Mouse (Mus musculus): ENCODE measurements at regions not wholly inside any gene's neighbourhood (a gene's known extent, or its start where the extent isn't known, plus 50 kb on each side); places are given as distances from the start of the nearest gene placed in this dataset.

DNA sequence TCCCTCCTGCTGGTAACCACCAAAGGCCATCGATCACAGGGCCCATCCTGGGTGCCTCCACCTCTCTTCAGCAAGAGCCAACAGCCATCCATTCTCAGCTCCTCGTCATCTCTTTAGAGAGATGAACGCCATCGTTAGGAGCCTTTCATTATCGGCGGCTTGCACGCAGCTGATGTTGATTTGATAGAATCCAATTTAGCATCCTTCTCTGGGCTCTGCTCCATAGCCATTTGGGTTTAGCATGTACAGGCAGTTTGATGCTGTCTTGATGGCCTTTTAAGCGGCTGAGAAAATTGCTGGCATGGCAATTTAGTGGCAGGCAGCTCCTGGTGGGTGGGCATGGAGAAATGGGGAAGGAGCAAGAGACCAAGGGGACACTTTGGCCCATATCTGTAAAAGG lies 115.5 kb upstream of the Plxna4 start:
- no peak for ATAC-seq (replicated peaks; ENCODE audit: extremely low read depth, insufficient read depth, low FRiP score)
- WGBS: 83% methylated on average over 8 of the region's 8 CpGs
- no peaks in the 10 kb centered on the region for H3K4me1 ChIP-seq (ENCODE audit: control insufficient read depth, insufficient read depth, low read length)

GRCm38 (mm10) chr6:32702245-32702791 lies 114.3 kb upstream of the Plxna4 start:
- Histone ChIP-seq H3K27me3 (ENCODE audit: control insufficient read depth, insufficient read depth, low read length) (no peaks in the 10 kb centered on the region), H3K9ac (ENCODE audit: low read length) (no peak overlapping the region), H3K27ac (ENCODE audit: low read length) (no peak overlapping the region), H3K36me3 (ENCODE audit: control insufficient read depth, insufficient read depth) (no peaks in the 10 kb centered on the region), H3K4me1 (ENCODE audit: control insufficient read depth, insufficient read depth, low read length) (no peaks in the 10 kb centered on the region), H3K4me2 (ENCODE audit: low read depth, low read length) (no peak overlapping the region), H3K9me3 (replicated peaks; ENCODE audit: control insufficient read depth, low read length) (no peaks in the 10 kb centered on the region), H3K4me3 (ENCODE audit: low read length) (no peak overlapping the region)
- 83% methylated on average over 11 of the region's 11 CpGs for WGBS
- no peak for ATAC-seq (replicated peaks; ENCODE audit: extremely low read depth, insufficient read depth, low FRiP score)

More for the DNA sequence above, 115.5 kb upstream of the Plxna4 start:
- H3K4me2 ChIP-seq (ENCODE audit: low read depth, low read length): no peak overlapping the region
- no peaks in the 10 kb centered on the region for H3K27me3 ChIP-seq (ENCODE audit: control insufficient read depth, insufficient read depth, low read length)
- H3K9ac ChIP-seq (ENCODE audit: low read length): no peak overlapping the region
- no peak overlapping the region for H3K27ac ChIP-seq (ENCODE audit: low read length)
- no peak overlapping the region for H3K4me3 ChIP-seq (ENCODE audit: low read length)
- H3K9me3 ChIP-seq (replicated peaks; ENCODE audit: control insufficient read depth, low read length): no peaks in the 10 kb centered on the region
- no peaks in the 10 kb centered on the region for H3K36me3 ChIP-seq (ENCODE audit: control insufficient read depth, insufficient read depth)

GRCm38 (mm10) chr6:32699811-32700210 lies 111.8 kb upstream of the Plxna4 start:
- Histone ChIP-seq H3K27ac (ENCODE audit: low read length) (no peak overlapping the region), H3K36me3 (ENCODE audit: control insufficient read depth, insufficient read depth) (no peaks in the 10 kb centered on the region), H3K9me3 (replicated peaks; ENCODE audit: control insufficient read depth, low read length) (0 out of 2 replicates have a peak, but pooled peaks cover 3% of the 10 kb centered on the region), H3K4me3 (ENCODE audit: low read length) (no peak overlapping the region), H3K4me1 (ENCODE audit: control insufficient read depth, insufficient read depth, low read length) (no peaks in the 10 kb centered on the region), H3K9ac (ENCODE audit: low read length) (no peak overlapping the region), H3K4me2 (ENCODE audit: low read depth, low read length) (no peak overlapping the region), H3K27me3 (ENCODE audit: control insufficient read depth, insufficient read depth, low read length) (no peaks in the 10 kb centered on the region)
- ATAC-seq (replicated peaks; ENCODE audit: extremely low read depth, insufficient read depth, low FRiP score): no peak
- 91% methylated on average over 1 of the region's 1 CpGs for WGBS

- H3K4me2 ChIP-seq (ENCODE audit: low read depth, low read length): no peak overlapping the region
- WGBS: 69% methylated on average over 3 of the region's 3 CpGs
- H3K4me1 ChIP-seq (ENCODE audit: control insufficient read depth, insufficient read depth, low read length): no peaks in the 10 kb centered on the region
- no peaks in the 10 kb centered on the region for H3K36me3 ChIP-seq (ENCODE audit: control insufficient read depth, insufficient read depth)
- no peak overlapping the region for H3K9ac ChIP-seq (ENCODE audit: low read length)
- no peak overlapping the region for H3K4me3 ChIP-seq (ENCODE audit: low read length)
- no peak overlapping the region for H3K27ac ChIP-seq (ENCODE audit: low read length)
- no peaks in the 10 kb centered on the region for H3K27me3 ChIP-seq (ENCODE audit: control insufficient read depth, insufficient read depth, low read length)
- 0 out of 2 replicates have a peak, but pooled peaks cover 3% of the 10 kb centered on the region for H3K9me3 ChIP-seq (replicated peaks; ENCODE audit: control insufficient read depth, low read length)
- no peak for ATAC-seq (replicated peaks; ENCODE audit: extremely low read depth, insufficient read depth, low FRiP score)
These were observed 109.8 kb upstream of the Plxna4 start for GRCm38 (mm10) chr6:32697771-32698270.

GRCm38 (mm10) chr6:32696037-32696436 lies 108.0 kb upstream of the Plxna4 start:
- Histone ChIP-seq H3K4me2 (ENCODE audit: low read depth, low read length) (no peak overlapping the region), H3K36me3 (ENCODE audit: control insufficient read depth, insufficient read depth) (no peaks in the 10 kb centered on the region), H3K27me3 (ENCODE audit: control insufficient read depth, insufficient read depth, low read length) (no peaks in the 10 kb centered on the region), H3K9ac (ENCODE audit: low read length) (no peak overlapping the region), H3K27ac (ENCODE audit: low read length) (no peak overlapping the region), H3K4me3 (ENCODE audit: low read length) (no peak overlapping the region), H3K9me3 (replicated peaks; ENCODE audit: control insufficient read depth, low read length) (peaks cover 3% of the 10 kb centered on the region; the same call in 1 of the 2 replicates), H3K4me1 (ENCODE audit: control insufficient read depth, insufficient read depth, low read length) (no peaks in the 10 kb centered on the region)
- ATAC-seq (replicated peaks; ENCODE audit: extremely low read depth, insufficient read depth, low FRiP score): no peak
- 71% methylated on average over 2 of the region's 2 CpGs for WGBS

DNA sequence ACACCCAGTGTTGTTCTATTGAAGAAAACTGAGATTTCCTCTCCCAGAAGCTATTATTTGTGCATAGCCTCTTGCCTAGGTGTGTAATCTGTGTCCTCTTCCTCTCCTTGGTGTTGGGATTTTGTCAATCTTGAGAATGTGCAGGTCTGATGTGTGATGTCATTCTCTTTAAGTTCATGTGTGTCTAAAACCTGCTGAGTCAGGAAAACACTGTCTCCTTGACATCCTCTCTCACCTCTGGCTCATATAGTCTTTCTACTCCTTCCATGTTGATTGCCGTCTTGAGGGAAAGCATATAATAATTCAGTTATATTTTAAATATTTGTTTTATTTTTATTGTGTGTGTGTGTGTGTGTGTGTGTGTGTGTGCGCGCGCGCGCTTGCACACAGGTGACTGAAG lies 84.6 kb upstream of the Plxna4 start:
- Histone ChIP-seq H3K36me3 (ENCODE audit: control insufficient read depth, insufficient read depth) (no peaks in the 10 kb centered on the region), H3K4me2 (ENCODE audit: low read depth, low read length) (no peak overlapping the region), H3K4me1 (ENCODE audit: control insufficient read depth, insufficient read depth, low read length) (no peaks in the 10 kb centered on the region), H3K27ac (ENCODE audit: low read length) (no peak overlapping the region), H3K9ac (ENCODE audit: low read length) (no peak overlapping the region), H3K9me3 (replicated peaks; ENCODE audit: control insufficient read depth, low read length) (no peaks in the 10 kb centered on the region), H3K4me3 (ENCODE audit: low read length) (no peak overlapping the region), H3K27me3 (ENCODE audit: control insufficient read depth, insufficient read depth, low read length) (no peaks in the 10 kb centered on the region)
- 96% methylated on average over 6 of the region's 6 CpGs for WGBS
- no peak for ATAC-seq (replicated peaks; ENCODE audit: extremely low read depth, insufficient read depth, low FRiP score)

- Histone ChIP-seq H3K4me1 (ENCODE audit: control insufficient read depth, insufficient read depth, low read length) (0 out of 2 replicates have a peak, but pooled peaks cover 3% of the 10 kb centered on the region), H3K9me3 (replicated peaks; ENCODE audit: control insufficient read depth, low read length) (peaks cover 3% of the 10 kb centered on the region; the same call in 1 of the 2 replicates), H3K9ac (ENCODE audit: low read length) (no peak overlapping the region), H3K36me3 (ENCODE audit: control insufficient read depth, insufficient read depth) (no peaks in the 10 kb centered on the region), H3K27me3 (ENCODE audit: control insufficient read depth, insufficient read depth, low read length) (no peaks in the 10 kb centered on the region), H3K4me2 (ENCODE audit: low read depth, low read length) (no peak overlapping the region), H3K4me3 (ENCODE audit: low read length) (no peak overlapping the region), H3K27ac (ENCODE audit: low read length) (peak overlapping the region; percentile 57)
- ATAC-seq (replicated peaks; ENCODE audit: extremely low read depth, insufficient read depth, low FRiP score): no peak
These were observed 71.8 kb upstream of the Plxna4 start for GRCm38 (mm10) chr6:32659743-32660142.

GRCm38 (mm10) chr6:32657378-32657777 lies 69.4 kb upstream of the Plxna4 start:
- H3K9ac ChIP-seq (ENCODE audit: low read length): no peak overlapping the region
- H3K4me1 ChIP-seq (ENCODE audit: control insufficient read depth, insufficient read depth, low read length): 0 out of 2 replicates have a peak, but pooled peaks cover 3% of the 10 kb centered on the region
- ATAC-seq (replicated peaks; ENCODE audit: extremely low read depth, insufficient read depth, low FRiP score): no peak

GRCm38 (mm10) chr6:32654188-32654587 lies 66.2 kb upstream of the Plxna4 start:
- Histone ChIP-seq H3K4me1 (ENCODE audit: control insufficient read depth, insufficient read depth, low read length) (no peaks in the 10 kb centered on the region), H3K27me3 (ENCODE audit: control insufficient read depth, insufficient read depth, low read length) (no peaks in the 10 kb centered on the region), H3K36me3 (ENCODE audit: control insufficient read depth, insufficient read depth) (no peaks in the 10 kb centered on the region), H3K9me3 (replicated peaks; ENCODE audit: control insufficient read depth, low read length) (peaks cover 3% of the 10 kb centered on the region; the same call in 1 of the 2 replicates), H3K9ac (ENCODE audit: low read length) (no peak overlapping the region), H3K4me3 (ENCODE audit: low read length) (no peak overlapping the region), H3K27ac (ENCODE audit: low read length) (no peak overlapping the region), H3K4me2 (ENCODE audit: low read depth, low read length) (no peak overlapping the region)
- no peak for ATAC-seq (replicated peaks; ENCODE audit: extremely low read depth, insufficient read depth, low FRiP score)
- 69% methylated on average over 2 of the region's 2 CpGs for WGBS

More at GRCm38 (mm10) chr6:32657378-32657777, 69.4 kb upstream of the Plxna4 start:
- Histone ChIP-seq H3K27me3 (ENCODE audit: control insufficient read depth, insufficient read depth, low read length) (no peaks in the 10 kb centered on the region), H3K9me3 (replicated peaks; ENCODE audit: control insufficient read depth, low read length) (peaks cover 3% of the 10 kb centered on the region; the same call in 1 of the 2 replicates), H3K27ac (ENCODE audit: low read length) (no peak overlapping the region), H3K4me2 (ENCODE audit: low read depth, low read length) (no peak overlapping the region), H3K36me3 (ENCODE audit: control insufficient read depth, insufficient read depth) (no peaks in the 10 kb centered on the region), H3K4me3 (ENCODE audit: low read length) (no peak overlapping the region)
